Mouse (Mus musculus): ENCODE data around the gene Evi2a.

The Evi2a gene

GRCm38 (mm10) chr11:79530333-79530761 is at the start of gene Evi2a, which contains the start of gene Evi2:
Evi2a (minus strand) TSS chr11:79530609.
Evi2 (minus strand) TSS chr11:79530589.
- peak; percentile 65 to 72 for DNase-seq (ENCODE audit: low spot score in 2 of 2)

GRCm38 (mm10) chr11:79577741-79578140 is 47.3 kb upstream of the Evi2a start:
- peak; percentile 69 to 81 for DNase-seq (ENCODE audit: low spot score in 2 of 2)

- no peak for DNase-seq (ENCODE audit: low spot score in 2 of 2)
These were observed 45.1 kb upstream of the Evi2a start for GRCm38 (mm10) chr11:79575383-79576073.

- DNase-seq (ENCODE audit: low spot score in 2 of 2), result peak; percentile 62
These were observed 43.4 kb upstream of the Evi2a start for GRCm38 (mm10) chr11:79573836-79574235.

GRCm38 (mm10) chr11:79570319-79570718 is 39.9 kb upstream of the Evi2a start:
- no peak for DNase-seq (ENCODE audit: low spot score in 2 of 2)

GRCm38 (mm10) chr11:79568197-79568911 is 37.9 kb upstream of the Evi2a start:
- no peak for DNase-seq (ENCODE audit: low spot score in 2 of 2)

- no peak for DNase-seq (ENCODE audit: low spot score in 2 of 2)
These were observed 36.5 kb upstream of the Evi2a start for GRCm38 (mm10) chr11:79566947-79567346.

GRCm38 (mm10) chr11:79563493-79563892 is 33.1 kb upstream of the Evi2a start:
- DNase-seq (ENCODE audit: low spot score in 2 of 2), result no peak

GRCm38 (mm10) chr11:79560536-79560935 is 30.1 kb upstream of the Evi2a start:
- no peak for DNase-seq (ENCODE audit: low spot score in 2 of 2)

- DNase-seq (ENCODE audit: low spot score in 2 of 2), result no peak
These were observed 22.2 kb upstream of the Evi2a start for GRCm38 (mm10) chr11:79552622-79553021.

- DNase-seq (ENCODE audit: low spot score in 2 of 2), result no peak
These were observed 5.9 kb upstream of the Evi2a start for GRCm38 (mm10) chr11:79536293-79536692.

- no peak for DNase-seq (ENCODE audit: low spot score in 2 of 2)
These were observed 5.1 kb upstream of the Evi2a start for GRCm38 (mm10) chr11:79535554-79535953.

- DNase-seq (ENCODE audit: low spot score in 2 of 2), result no peak
These were observed 3.7 kb upstream of the Evi2a start for GRCm38 (mm10) chr11:79533950-79534690.

GRCm38 (mm10) chr11:79533311-79533710 is 2.9 kb upstream of the Evi2a start:
- DNase-seq (ENCODE audit: low spot score in 2 of 2), result no peak

GRCm38 (mm10) chr11:79531485-79531884 is 1.1 kb upstream of the Evi2a start:
- no peak for DNase-seq (ENCODE audit: low spot score in 2 of 2)

GRCm38 (mm10) chr11:79530774-79531173 is 365 bp upstream of the Evi2a start:
- no peak for DNase-seq (ENCODE audit: low spot score in 2 of 2)

- peak; percentile 53 to 58 for DNase-seq (ENCODE audit: low spot score in 2 of 2)
These were observed 673 bp downstream of the Evi2a start for GRCm38 (mm10) chr11:79529736-79530135.

- DNase-seq (ENCODE audit: low spot score in 2 of 2), result no peak
These were observed 1.2 kb downstream of the Evi2a start for GRCm38 (mm10) chr11:79529226-79529625.

GRCm38 (mm10) chr11:79528601-79529000 is 1.8 kb downstream of the Evi2a start:
- DNase-seq (ENCODE audit: low spot score in 2 of 2), result peak; percentile 63 to 66

GRCm38 (mm10) chr11:79527739-79528384 is 2.5 kb downstream of the Evi2a start:
- DNase-seq (ENCODE audit: low spot score in 2 of 2), result peak; percentile 81 to 86

- DNase-seq (ENCODE audit: low spot score in 2 of 2), result peak; percentile 67 to 72
These were observed 3.2 kb downstream of the Evi2a start for GRCm38 (mm10) chr11:79527015-79527738.
